Mouse (Mus musculus) skeletal muscle tissue, adult 2 months (tissue): ENCODE data around the gene Prox1.

ENCODE experiments used
- DNase-seq: peaks from one replicate; pipeline ENCODE4 v3.0.0-alpha.2; 2012; ENCODE audit warnings: low read depth, low spot score

Prox1 gene

DNA sequence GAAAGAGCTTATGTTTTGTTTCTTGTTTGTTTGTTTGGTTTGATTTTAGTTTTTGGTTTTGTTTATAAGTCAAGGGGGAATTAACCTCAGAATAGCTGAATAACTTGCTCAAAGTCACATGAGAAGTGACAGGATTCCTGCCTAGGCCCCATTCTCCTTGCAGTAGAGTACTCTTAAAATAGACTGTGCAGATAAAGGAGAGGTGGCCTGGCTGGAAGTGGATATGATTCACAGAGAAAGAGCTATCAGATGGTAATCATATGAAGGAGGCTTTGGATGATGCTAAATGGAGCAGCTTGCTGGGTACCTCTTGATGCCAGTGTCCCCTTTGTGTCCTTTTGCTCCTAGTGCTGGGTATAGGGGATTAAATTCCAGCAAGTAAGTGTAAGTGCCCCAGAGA lies 26.1 kb downstream of the Prox1 start:
- DNase-seq, result no peak

GRCm38 (mm10) chr1:190143593-190143992 lies 26.9 kb downstream of the Prox1 start:
- no peak for DNase-seq

DNA sequence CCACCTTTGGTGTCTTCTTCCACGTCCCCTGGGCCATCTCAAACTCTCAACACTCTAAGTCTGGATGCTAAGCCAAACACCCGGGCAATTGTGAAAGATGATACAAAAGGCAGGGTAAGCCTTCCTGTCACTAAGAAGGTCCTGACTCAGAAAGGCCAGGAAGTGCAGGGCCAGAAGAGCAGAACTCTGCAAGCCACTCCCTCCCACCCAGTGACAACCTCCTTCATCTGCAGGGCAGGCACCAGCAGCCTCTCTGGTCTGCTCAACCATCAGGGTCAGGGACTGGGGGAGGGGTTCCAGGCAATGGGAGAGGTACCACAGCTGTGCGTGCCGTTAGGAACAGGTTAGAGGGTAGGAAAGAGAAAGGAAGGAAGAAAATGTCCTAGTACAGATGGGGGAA lies 27.9 kb downstream of the Prox1 start:
- DNase-seq, result no peak

DNA sequence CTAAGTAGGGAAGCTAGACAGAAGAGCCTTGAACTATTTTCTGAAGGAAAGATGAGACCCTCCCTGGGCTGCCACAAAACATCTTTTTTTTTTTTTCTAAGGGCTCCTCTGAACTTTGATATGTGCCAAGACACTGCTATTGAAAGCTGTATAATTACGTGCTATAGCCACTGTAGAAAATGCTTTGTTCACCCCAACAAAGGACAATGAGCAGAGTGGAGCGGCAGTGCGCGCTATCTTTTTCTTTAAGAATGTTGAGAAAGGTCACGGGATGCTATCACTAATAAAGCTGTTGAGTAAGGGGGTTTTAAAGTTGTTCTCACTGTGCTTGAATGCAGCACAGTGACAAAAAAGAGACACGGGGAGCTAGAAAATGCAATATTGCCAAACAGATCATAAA lies 30.0 kb downstream of the Prox1 start:
- no peak for DNase-seq

DNA sequence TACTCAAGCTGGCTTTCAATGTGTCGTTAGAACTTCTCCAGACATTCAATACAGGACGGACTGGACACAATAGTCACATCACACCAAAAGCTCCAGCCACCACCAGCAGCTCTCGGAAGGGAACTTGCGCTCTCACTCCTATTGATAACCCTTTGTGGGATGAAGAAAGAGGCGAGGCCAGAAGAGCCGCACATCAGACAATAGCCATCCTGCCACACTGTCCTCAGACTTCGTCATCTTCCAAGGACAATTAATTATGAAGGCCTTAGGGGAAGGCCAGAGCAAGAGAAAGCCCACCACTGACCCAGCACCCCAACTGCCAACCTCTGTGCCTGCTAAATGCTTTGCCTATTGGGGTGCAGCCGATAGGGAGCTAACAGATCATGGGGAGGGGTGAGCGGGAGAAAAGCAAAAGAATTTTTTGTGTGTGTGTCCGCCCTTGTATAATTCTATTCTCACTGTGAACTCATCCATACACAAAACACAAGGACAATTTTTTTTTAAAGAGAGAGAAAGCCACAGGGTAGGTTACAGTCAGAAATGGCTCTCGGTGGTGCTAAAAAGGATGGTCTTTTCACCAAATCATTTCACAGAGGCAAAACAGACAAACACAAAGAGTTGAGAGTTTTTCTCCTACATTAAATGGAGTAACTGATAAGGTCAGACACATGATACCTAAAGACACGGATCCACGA lies 30.7 kb downstream of the Prox1 start:
- no peak for DNase-seq

DNA sequence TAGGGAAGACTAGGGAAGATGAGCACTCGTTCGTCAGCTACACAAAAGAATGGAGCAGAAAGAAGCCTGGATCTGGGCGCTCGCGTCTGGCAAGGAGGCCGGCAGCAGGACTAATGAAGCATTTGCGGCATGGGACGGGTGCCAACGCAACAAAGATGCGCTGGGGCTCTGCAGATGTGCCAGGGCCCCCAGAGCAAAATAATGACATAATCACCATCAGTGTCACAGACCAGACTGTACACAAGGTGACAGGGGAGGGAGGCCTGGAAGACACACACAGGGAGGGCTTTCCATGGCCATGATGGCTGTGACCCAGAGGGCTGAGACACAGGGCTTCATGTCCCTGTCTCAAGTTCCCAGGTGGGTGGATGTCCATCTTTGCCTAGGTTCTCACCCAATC lies 32.6 kb downstream of the Prox1 start:
- DNase-seq, result no peak

DNA sequence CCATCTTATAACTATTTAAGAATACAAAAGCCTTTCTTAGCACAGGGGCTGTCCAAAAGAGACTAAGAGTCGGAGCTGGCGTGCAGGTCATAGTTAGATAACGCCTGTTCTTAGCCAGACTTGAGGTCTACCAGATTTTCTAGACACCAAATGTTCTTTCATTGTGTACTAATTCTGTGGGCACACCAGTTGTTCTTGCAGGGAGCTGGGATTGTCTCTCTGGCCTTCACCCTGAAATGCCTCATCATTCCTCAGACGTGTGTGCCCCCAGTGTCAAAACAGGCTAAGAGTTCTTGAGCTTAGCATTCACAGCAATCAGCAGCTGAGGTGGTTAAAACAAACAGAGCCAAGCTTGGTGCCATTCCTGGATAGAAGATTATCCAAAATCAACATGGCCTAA lies 37.6 kb downstream of the Prox1 start:
- DNase-seq, result no peak

DNA sequence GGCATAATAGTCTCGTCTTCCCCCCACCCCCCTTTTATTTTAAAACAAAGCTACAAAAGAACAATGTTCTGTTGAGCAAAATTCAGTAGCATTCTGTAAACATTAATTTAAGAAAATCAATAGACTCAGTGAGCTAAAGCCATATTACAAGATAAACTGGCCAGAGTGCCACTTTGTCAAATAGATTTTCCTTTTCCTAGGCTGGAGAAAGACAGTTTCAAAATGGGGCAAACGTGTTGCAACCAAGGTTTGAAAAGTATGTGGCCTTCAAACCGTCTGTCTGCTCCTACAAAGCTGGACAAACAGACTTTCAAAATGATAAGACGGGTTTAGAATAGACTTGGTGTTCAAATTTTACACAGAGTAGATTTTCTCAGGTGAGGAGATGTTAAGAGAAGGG lies 39.6 kb downstream of the Prox1 start:
- DNase-seq, result no peak

GRCm38 (mm10) chr1:190129553-190129952 lies 41.0 kb downstream of the Prox1 start:
- no peak for DNase-seq

DNA sequence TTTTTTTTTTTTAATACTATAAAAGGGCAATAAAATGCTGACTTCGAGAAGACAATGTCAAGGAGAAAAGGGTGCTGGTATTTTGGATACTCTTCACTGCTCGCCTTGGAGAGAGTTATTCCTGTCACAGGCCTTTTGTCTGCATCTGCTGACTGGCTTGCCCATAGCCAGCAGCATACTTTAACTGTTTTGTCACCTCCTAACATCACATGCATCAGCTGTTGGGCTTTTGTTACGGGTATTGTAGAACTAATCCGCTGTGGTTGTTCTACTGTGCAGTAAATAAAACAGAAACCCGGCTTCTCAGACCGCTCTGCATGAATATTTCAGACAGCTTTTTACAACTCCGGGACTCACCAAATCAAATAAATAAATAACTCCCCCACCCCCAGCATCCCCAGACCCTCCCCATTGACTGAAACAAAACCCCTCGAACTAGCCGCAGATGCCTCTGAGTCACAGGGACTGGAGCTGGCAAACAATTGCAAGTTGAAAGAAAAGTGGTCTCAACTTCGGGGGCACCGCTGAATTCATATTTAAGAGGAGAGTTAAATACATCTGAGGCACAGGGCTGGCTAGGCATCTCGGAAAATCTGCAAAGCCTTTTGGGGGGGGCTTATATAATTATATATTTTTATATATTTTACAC lies 41.7 kb downstream of the Prox1 start:
- no peak for DNase-seq

DNA sequence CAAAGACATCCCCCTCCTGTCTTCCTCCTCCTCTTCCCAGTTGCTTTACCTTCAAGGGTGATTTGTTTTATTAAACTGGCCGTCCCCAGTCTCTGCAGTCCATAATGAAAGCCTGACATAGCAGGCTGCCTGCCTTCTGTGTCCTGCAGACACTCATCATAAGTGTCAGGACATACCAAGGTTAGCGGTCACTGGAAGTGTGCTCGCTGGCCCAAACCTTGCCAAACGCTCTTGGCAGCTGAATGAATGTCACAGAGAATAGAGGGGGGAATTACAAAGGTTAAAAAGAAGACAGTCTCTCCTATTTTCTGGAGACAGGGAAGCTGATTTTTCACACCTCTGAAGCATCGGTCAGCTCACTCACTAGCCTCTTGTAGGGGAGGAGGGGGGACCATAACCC lies 42.6 kb downstream of the Prox1 start:
- DNase-seq, result no peak

GRCm38 (mm10) chr1:190127163-190127795 lies 43.2 kb downstream of the Prox1 start:
- DNase-seq, result no peak

GRCm38 (mm10) chr1:190124961-190125739 lies 45.4 kb downstream of the Prox1 start:
- no peak for DNase-seq

GRCm38 (mm10) chr1:190123404-190123803 lies 47.1 kb downstream of the Prox1 start:
- DNase-seq, result no peak

GRCm38 (mm10) chr1:190115985-190116384 lies 54.5 kb downstream of the Prox1 start:
- DNase-seq, result no peak

DNA sequence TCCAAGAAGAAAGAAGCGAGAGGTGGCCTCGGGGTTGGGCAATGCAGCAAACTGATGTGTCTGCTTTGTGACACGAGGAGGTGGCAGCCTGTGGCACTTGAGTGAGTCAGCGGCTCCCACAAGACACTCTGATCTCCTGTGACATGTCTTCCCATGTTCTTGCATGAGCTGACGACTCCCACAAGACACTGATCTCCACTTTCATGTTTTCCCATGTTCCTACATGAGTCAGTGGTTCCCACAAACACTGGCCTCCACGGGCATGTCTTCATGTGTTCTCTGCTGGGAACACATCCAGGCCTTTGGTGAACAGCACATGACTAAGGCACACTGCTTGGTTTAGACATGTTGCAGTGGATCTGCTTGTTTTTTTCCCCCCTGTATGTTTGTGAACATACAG lies 58.8 kb downstream of the Prox1 start:
- DNase-seq, result no peak

DNA sequence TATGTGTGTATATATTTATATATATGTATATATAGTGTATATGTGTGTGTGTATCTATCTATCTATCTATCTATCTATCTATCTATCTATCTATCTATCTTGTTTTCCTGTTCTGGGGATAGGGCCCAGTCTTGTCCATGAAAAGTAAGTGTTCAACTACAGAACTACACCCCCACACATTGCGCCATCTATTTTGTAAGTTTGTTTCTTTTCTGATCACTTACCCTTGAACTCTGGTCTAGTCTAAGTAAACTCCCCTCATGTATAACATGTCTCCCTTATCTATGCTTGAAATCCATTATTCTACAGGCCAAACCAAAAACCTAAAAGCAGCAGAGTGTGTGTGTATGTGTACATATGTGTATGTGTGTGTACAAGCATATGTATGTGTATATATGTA lies 62.9 kb downstream of the Prox1 start:
- DNase-seq, result no peak

GRCm38 (mm10) chr1:190106674-190107420 lies 63.7 kb downstream of the Prox1 start:
- no peak for DNase-seq

DNA sequence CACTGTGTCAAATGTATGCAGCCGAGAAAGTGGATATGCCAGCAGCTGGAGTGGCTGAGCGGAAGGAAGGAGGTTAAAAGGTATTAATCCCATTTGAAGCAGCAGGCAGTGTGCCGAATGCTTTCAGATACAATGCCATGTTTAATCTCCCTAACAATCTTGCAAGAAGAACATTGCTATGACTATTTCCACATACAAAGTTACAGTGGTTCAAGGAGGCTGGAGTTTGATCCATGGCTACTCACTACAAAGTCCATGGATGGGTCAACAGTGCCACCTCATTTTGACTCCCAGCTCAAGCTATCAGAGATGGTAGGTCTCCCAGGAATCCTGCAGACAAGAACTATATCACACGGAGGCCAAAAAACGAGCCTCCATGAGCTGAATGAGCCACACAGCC lies 64.5 kb downstream of the Prox1 start:
- no peak for DNase-seq

GRCm38 (mm10) chr1:190093326-190093725 lies 77.2 kb downstream of the Prox1 start:
- no peak for DNase-seq

DNA sequence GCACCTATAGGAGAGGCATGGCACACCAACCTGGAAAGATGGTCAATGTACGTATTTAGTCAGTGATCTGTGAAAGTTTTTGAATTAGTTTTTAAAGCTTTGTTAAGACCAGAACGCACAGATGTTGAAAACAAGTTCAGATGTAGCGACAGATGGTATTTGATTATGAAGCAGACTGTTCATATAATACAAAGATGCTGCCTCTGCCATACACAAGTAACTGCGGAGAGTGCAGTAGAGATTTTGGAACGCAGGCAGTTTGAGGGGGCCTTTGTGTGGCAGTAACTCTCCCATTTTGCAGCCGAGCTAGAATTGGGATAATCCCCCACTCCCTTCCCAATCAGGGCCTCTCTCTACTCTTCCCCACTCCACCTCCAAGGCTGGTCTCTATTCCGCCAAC lies 78.4 kb downstream of the Prox1 start:
- no peak for DNase-seq

- DNase-seq, result no peak
These were observed 81.6 kb downstream of the Prox1 start for GRCm38 (mm10) chr1:190088929-190089328.
